ENCODE assay signal across 16 mouse cellular contexts in the genomic region with DNA sequence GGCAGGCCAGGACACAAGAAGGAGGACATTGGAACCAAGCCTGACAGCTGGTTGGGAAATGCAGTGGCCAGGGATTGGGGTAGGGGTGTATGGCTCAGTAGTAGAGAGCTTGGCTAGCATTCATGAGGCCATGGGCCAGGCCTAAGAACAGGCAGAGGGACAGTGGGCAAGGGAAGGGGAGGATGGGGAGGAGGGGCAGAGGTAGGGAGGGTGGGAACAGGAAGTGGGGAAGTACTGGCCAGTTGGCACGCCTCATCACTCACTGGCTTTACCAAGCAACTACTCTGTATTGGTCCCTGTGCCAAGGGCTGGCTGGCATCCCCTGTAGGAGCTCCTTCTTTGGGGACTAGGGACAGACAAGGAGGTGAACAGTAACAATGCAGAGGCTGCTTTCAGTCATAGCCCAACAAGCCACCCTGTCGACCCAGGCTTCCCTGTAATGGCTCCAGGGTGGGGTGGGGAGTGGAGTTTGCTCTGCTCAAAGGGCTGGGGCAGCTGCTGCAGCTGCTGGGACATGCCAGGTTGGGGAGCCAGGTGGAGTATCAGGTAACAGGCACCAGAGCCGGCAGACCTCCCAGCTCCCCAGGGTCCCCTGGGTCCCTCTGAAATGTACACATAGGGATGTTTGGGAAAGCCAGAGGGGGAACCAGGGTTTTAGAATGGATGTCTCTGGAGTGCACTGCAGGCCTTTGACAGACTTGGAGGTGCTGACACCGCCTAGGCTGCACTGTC. TPM values are rescaled to one million over a fixed set of nuclear protein-coding genes. Genes with fewer than 3 reads are reported as not detected.
DNase-seq lines count a peak whose midpoint lies in the region; ATAC-seq and TF ChIP-seq lines count a peak whose summit lies in the region.
"Had no signal": no experiment of that assay in that cellular context is flagged by ENCODE, and none has a peak within 500 bp of the region (broad histone marks: within the 10 kb centered on the region; RNA-seq: fewer than 3 reads in every experiment).

No protein-coding gene starts in this region.

- peak; percentile 50 for DNase-seq in adrenal gland, postnatal 14 days
- no peak for DNase-seq in adrenal gland, postnatal 36 days
- peak; percentile 54 to 62 for DNase-seq in right cerebral cortex, postnatal 10 days (ENCODE audit: low spot score in 2 of 2)
- no peak for DNase-seq in right cerebral cortex, postnatal 25 days
- DNase-seq in layer of hippocampus, adult 2 months (ENCODE audit: low spot score in 2 of 2): no peak
- DNase-seq in left cerebral cortex, postnatal 14 days (ENCODE audit: low spot score in 2 of 2): no peak
- DNase-seq: cerebellum, adult 2 months; gastrocnemius, postnatal 36 days; kidney, postnatal 36 days; liver, embryonic 13.5 days; lung, postnatal 4 days had no signal

- H3K27ac ChIP-seq in hindbrain, embryonic 15.5 days (replicated peaks): no peak overlapping the region
- no peak overlapping the region for H3K27ac ChIP-seq in hindbrain, embryonic 12.5 days
- no peak overlapping the region for H3K27ac ChIP-seq in layer of hippocampus, adult 2 months
- H3K27ac ChIP-seq: left cerebral cortex, adult 2 months; liver, embryonic 13.5 days had no signal

- H3K36me3 ChIP-seq in hindbrain, embryonic 15.5 days: no peaks in the 10 kb centered on the region
- no peaks in the 10 kb centered on the region for H3K36me3 ChIP-seq in hindbrain, embryonic 12.5 days
- H3K36me3 ChIP-seq: liver, embryonic 13.5 days had no signal

- no peak overlapping the region for H3K4me2 ChIP-seq in hindbrain, embryonic 15.5 days
- H3K4me2 ChIP-seq in hindbrain, embryonic 12.5 days (replicated peaks): no peak overlapping the region
- H3K4me2 ChIP-seq: liver, embryonic 13.5 days had no signal

- intact Hi-C loops in left cerebral cortex, postnatal 14 days (cut with DNase I): loop anchor here (5.0 kb wide), 1 partner anchor 46 kb away; no protein-coding TSS in a partner anchor

- no peak for TF ChIP-seq CTCF in layer of hippocampus, adult 2 months (conservative IDR thresholded peaks at IDR 0.05)

- no peaks in the 10 kb centered on the region for H3K27me3 ChIP-seq in hindbrain, embryonic 15.5 days
- H3K27me3 ChIP-seq in hindbrain, embryonic 12.5 days: no peaks in the 10 kb centered on the region
- H3K27me3 ChIP-seq: liver, embryonic 13.5 days had no signal

- no peaks in the 10 kb centered on the region for H3K9me3 ChIP-seq in hindbrain, embryonic 15.5 days
- H3K9me3 ChIP-seq in hindbrain, embryonic 12.5 days (replicated peaks): no peaks in the 10 kb centered on the region
- H3K9me3 ChIP-seq: liver, embryonic 13.5 days had no signal

- 60% methylated on average over 4 of the region's 4 CpGs for WGBS in hindbrain, embryonic 15.5 days
- 42% methylated on average over 4 of the region's 4 CpGs for WGBS in hindbrain, embryonic 12.5 days

- H3K9ac ChIP-seq in hindbrain, embryonic 15.5 days: no peak overlapping the region
- no peak overlapping the region for H3K9ac ChIP-seq in hindbrain, embryonic 12.5 days
- H3K9ac ChIP-seq: liver, embryonic 13.5 days had no signal

- H3K4me1 ChIP-seq in hindbrain, embryonic 15.5 days (replicated peaks): no peaks in the 10 kb centered on the region
- H3K4me1 ChIP-seq in hindbrain, embryonic 12.5 days: 0 out of 2 replicates have a peak, but pooled peaks cover 3% of the 10 kb centered on the region
- H3K4me1 ChIP-seq: liver, embryonic 13.5 days had no signal

- ATAC-seq in hindbrain, embryonic 15.5 days (ENCODE audit: low FRiP score, low read depth): peak; percentile 85
- no peak for ATAC-seq in hindbrain, embryonic 12.5 days (ENCODE audit: low FRiP score)
- ATAC-seq: inflammation-experienced regulatory T-cells, adult 6 months had no signal

- H3K4me3 ChIP-seq in hindbrain, embryonic 15.5 days: no peak overlapping the region
- no peak overlapping the region for H3K4me3 ChIP-seq in hindbrain, embryonic 12.5 days
- H3K4me3 ChIP-seq in layer of hippocampus, adult 2 months: no peak overlapping the region
- H3K4me3 ChIP-seq: left cerebral cortex, adult 2 months; liver, embryonic 13.5 days had no signal

RNA-seq across cellular contexts. Expression of gene Rmi2, which starts 46.5 kb away (rescaled TPM):
- total RNA-seq in adrenal gland, postnatal 14 days (2021): 1.5 and 1.6 TPM in 2 replicates
- under 1 TPM; 0.46 to 0.93 TPM for total RNA-seq in adrenal gland, postnatal 36 days (2021)
- 0.74 and 0.81 TPM in 2 replicates for polyA plus RNA-seq in hindbrain, embryonic 15.5 days (2015; fragmentation: Nextera tagmentation; extraction: Ambion mirVana)
- 2.1 and 2.2 TPM in 2 replicates for polyA plus RNA-seq in hindbrain, embryonic 12.5 days (2016; fragmentation: Nextera tagmentation; extraction: Ambion mirVana)
- under 1 TPM; 0.15 to 0.22 TPM for total RNA-seq in layer of hippocampus, adult 2 months (2021)
- under 1 TPM; 0.19 to 0.40 TPM for total RNA-seq in left cerebral cortex, postnatal 14 days (2021)
- total RNA-seq: monocyte, adult 5-6 weeks had no signal

Comparison
In these comparisons a context has a peak if more than half of its experiments do, and no peak if none do; other contexts are left out.
1. DNase-seq: peak in adrenal gland, postnatal 14 days (single experiment) and right cerebral cortex, postnatal 10 days (2 of 2); none in adrenal gland, postnatal 36 days (0 of 2), right cerebral cortex, postnatal 25 days (single experiment), layer of hippocampus, adult 2 months (0 of 2) and left cerebral cortex, postnatal 14 days (0 of 2).